Mouse (Mus musculus) urinary bladder, postnatal 10 days (tissue): Measurements from ENCODE around the gene Ctnnbl1.

Source experiments
- DNase-seq: peaks from one replicate; pipeline ENCODE4 v3.0.0; 2022; ENCODE audit warnings: low spot score

Ctnnbl1 gene

GRCm38 (mm10) chr2:157877394-157877793 is 140.2 kb downstream of the Ctnnbl1 start:
- no peak for DNase-seq

- no peak for DNase-seq
These were observed 140.8 kb downstream of the Ctnnbl1 start for GRCm38 (mm10) chr2:157877967-157878366.

- DNase-seq, result no peak
These were observed 144.7 kb downstream of the Ctnnbl1 start for GRCm38 (mm10) chr2:157881939-157882338.

- DNase-seq, result no peak
These were observed 150.2 kb downstream of the Ctnnbl1 start for GRCm38 (mm10) chr2:157887275-157888025.

- no peak for DNase-seq
These were observed 154.0 kb downstream of the Ctnnbl1 start for GRCm38 (mm10) chr2:157891166-157891565.

GRCm38 (mm10) chr2:157897131-157897530 is 159.9 kb downstream of the Ctnnbl1 start:
- no peak for DNase-seq

GRCm38 (mm10) chr2:157913204-157913636 is 176.0 kb downstream of the Ctnnbl1 start:
- DNase-seq, result peak; percentile 45

- DNase-seq, result no peak
These were observed 176.5 kb downstream of the Ctnnbl1 start for GRCm38 (mm10) chr2:157913705-157914104.

- no peak for DNase-seq
These were observed 177.0 kb downstream of the Ctnnbl1 start, which contains the start of gene Vstm2l for GRCm38 (mm10) chr2:157914105-157914764. Vstm2l (plus strand) TSS chr2:157914653.

GRCm38 (mm10) chr2:157914889-157915517 is 177.8 kb downstream of the Ctnnbl1 start:
- no peak for DNase-seq

- DNase-seq, result no peak
These were observed 181.3 kb downstream of the Ctnnbl1 start for GRCm38 (mm10) chr2:157918529-157918928.

GRCm38 (mm10) chr2:157921551-157921950 is 184.3 kb downstream of the Ctnnbl1 start:
- no peak for DNase-seq

- DNase-seq, result no peak
These were observed 186.2 kb downstream of the Ctnnbl1 start for GRCm38 (mm10) chr2:157923406-157923805.

- DNase-seq, result no peak
These were observed 187.3 kb downstream of the Ctnnbl1 start for GRCm38 (mm10) chr2:157924504-157924903.

GRCm38 (mm10) chr2:157926502-157926901 is 189.3 kb downstream of the Ctnnbl1 start:
- no peak for DNase-seq

- DNase-seq, result no peak
These were observed 189.7 kb downstream of the Ctnnbl1 start for GRCm38 (mm10) chr2:157926927-157927326.

- no peak for DNase-seq
These were observed 190.2 kb downstream of the Ctnnbl1 start for GRCm38 (mm10) chr2:157927397-157927796.

GRCm38 (mm10) chr2:157927815-157928214 is 190.6 kb downstream of the Ctnnbl1 start:
- no peak for DNase-seq

- no peak for DNase-seq
These were observed 195.5 kb downstream of the Ctnnbl1 start for GRCm38 (mm10) chr2:157932655-157933054.

- no peak for DNase-seq
These were observed 198.4 kb downstream of the Ctnnbl1 start for GRCm38 (mm10) chr2:157935444-157936171.

GRCm38 (mm10) chr2:157936676-157937075 is 199.5 kb downstream of the Ctnnbl1 start:
- no peak for DNase-seq

- DNase-seq, result no peak
These were observed 203.5 kb downstream of the Ctnnbl1 start for GRCm38 (mm10) chr2:157940586-157941185.
